Mouse (Mus musculus): ENCODE measurements around the gene Megf11.

GRCm38 (mm10) chr9:64385511-64386465 is at the start of gene Megf11:
- TF ChIP-seq CTCF (IDR thresholded peaks at IDR 0.05; ENCODE audit: borderline replicate concordance, insufficient read depth, low read length) (no peak), POLR2A (IDR thresholded peaks at IDR 0.05; ENCODE audit: low read depth, low read length) (no peak)
